Mouse (Mus musculus) brain, embryonic 14.5 days (tissue): ENCODE measurements around the gene Nrip1.

Experiments used
- CTCF ChIP-seq: fragments of 200-500 bp; IDR thresholded peaks from 2 replicates; pipeline ENCODE4 v1.5.1; 2012; ENCODE audit warnings: inconsistent platforms, mild to moderate bottlenecking, moderate library complexity, borderline replicate concordance; ENCODE audit not compliant: insufficient read depth, insufficient read length; ENCODE audit errors: extremely low read depth
- POLR2A ChIP-seq: fragments of 200-500 bp; IDR thresholded peaks from 2 replicates; pipeline ENCODE4 v1.6.1; 2012; ENCODE audit warnings: mild to moderate bottlenecking, inconsistent platforms, borderline replicate concordance; ENCODE audit not compliant: poor library complexity, insufficient read depth, insufficient read length, severe bottlenecking; ENCODE audit errors: extremely low read depth

GRCm38 (mm10) chr16:76372045-76372940, 1.3 kb downstream of the Nrip1 start:
- TF ChIP-seq POLR2A (0 out of 2 replicates have a peak, but pooled peaks have one; percentile 10), CTCF (peak; percentile 18; the same call in 1 of the 2 replicates)
